Mouse (Mus musculus) limb, embryonic 15.5 days (tissue): ENCODE measurements around the gene Zfp383. TPM values are rescaled to one million over a fixed set of nuclear protein-coding genes. Genes with fewer than 3 reads are reported as not detected.

Experiments used
- ATAC-seq: fragments of 200-750 bp; cut with Nextera tagmentation; 2 replicates; pipeline ENCODE4 v1.8.0; 2017; ENCODE audit warnings: low read depth, moderate TSS enrichment; ENCODE audit not compliant: insufficient number of reproducible peaks, low FRiP score, low TSS enrichment
- H3K27ac ChIP-seq: fragments of 300-500 bp; sonication (generic); 2 replicates; pipeline ENCODE4 v1.5.1; 2015; ENCODE audit warnings: moderate library complexity, mild to moderate bottlenecking, inconsistent platforms
- H3K27me3 ChIP-seq: fragments of 300-500 bp; sonication (generic); 2 replicates; pipeline ENCODE4 v1.6.1; 2015; ENCODE audit warnings: inconsistent platforms
- H3K36me3 ChIP-seq: fragments of 300-500 bp; sonication (generic); 2 replicates; pipeline ENCODE4 v1.6.1; 2015; ENCODE audit warnings: inconsistent platforms
- H3K4me1 ChIP-seq: fragments of 300-500 bp; sonication (generic); 2 replicates; pipeline ENCODE4 v1.6.1; 2015; ENCODE audit warnings: inconsistent platforms
- H3K4me2 ChIP-seq: fragments of 300-500 bp; sonication (generic); 2 replicates; pipeline ENCODE4 v1.6.1; 2015; ENCODE audit warnings: mild to moderate bottlenecking, inconsistent platforms
- H3K4me3 ChIP-seq: fragments of 300-500 bp; sonication (generic); 2 replicates; pipeline ENCODE4 v1.5.1; 2015; ENCODE audit warnings: mild to moderate bottlenecking, inconsistent platforms
- H3K9ac ChIP-seq: fragments of 300-500 bp; sonication (generic); 2 replicates; pipeline ENCODE4 v1.6.1; 2015; ENCODE audit warnings: inconsistent platforms
- H3K9me3 ChIP-seq: fragments of 300-500 bp; sonication (generic); 2 replicates; pipeline ENCODE4 v1.6.1; 2016; ENCODE audit warnings: inconsistent platforms
- WGBS: fragments of 180-500 bp; shearing (Covaris S2); methylation state at CpG from one replicate; pipeline ENCODE4 v1.1.7; 2015; 5-methylcytosine and 5-hydroxymethylcytosine counted together
- polyA plus RNA-seq: library from polyadenylated mRNA; unstranded; fragments of >200 nt; fragmentation: Nextera tagmentation; extraction: Ambion mirVana; gene quantifications from 2 replicates; pipeline ENCODE4 v1.2.1, GENCODE M21; 2015

The Zfp383 gene
- polyA plus RNA-seq, 1 experiment from 2014 or later = 7.0 TPM

DNA sequence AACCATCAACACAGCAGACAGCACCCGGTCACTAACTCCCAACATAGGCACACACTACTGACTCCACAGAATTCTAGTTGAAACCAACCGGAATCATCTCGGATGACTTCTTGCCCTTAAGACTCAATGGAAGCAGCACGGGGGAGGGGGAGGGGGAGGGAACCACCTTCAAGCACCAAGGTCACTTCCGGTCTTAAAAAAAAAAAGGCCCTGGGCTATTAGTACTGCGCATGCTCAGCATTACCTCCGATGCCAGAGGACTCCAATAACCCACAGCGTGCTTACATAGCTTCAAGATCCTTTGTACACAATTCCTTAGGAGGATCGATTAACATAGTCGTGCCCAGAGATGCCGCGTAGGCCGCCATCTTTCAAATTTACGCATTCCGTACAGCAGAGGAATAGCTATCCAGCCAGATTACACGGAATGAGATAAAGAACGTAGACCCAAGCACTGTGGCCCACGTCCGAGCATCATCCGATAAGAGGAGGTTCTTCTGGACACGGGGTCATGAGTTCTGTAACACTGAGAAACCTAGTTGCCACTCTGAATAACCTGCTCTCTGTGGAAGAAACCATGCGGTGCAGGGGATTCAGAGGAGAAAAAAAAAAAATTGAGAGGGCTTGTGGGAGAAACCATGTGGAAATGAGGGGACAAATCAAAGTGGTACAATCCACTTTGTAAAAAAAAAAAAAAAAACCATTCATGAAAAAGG lies 1.9 kb upstream of the Zfp383 start, which contains the start of gene Zfp27:
TSS of gene Zfp27 (minus strand) at position 607 of the 716 bp plus-strand sequence.
- H3K4me3 ChIP-seq = peak within 1 kb of the TSS; percentile 57
- peak within 1 kb of the TSS; percentile 97 for H3K27ac ChIP-seq
- H3K4me1 ChIP-seq = peaks cover 18% of the 10 kb centered on the region
- H3K36me3 ChIP-seq = peaks cover 21% of the 10 kb centered on the region
- under 1% methylated on average over 22 of the region's 22 CpGs for WGBS
- H3K27me3 ChIP-seq = no peaks in the 10 kb centered on the region
- peak within 1 kb of the TSS; percentile 63 for H3K4me2 ChIP-seq
- ATAC-seq = peak; percentile 67
- no peaks in the 10 kb centered on the region for H3K9me3 ChIP-seq
- peak within 1 kb of the TSS; percentile 65 for H3K9ac ChIP-seq

DNA sequence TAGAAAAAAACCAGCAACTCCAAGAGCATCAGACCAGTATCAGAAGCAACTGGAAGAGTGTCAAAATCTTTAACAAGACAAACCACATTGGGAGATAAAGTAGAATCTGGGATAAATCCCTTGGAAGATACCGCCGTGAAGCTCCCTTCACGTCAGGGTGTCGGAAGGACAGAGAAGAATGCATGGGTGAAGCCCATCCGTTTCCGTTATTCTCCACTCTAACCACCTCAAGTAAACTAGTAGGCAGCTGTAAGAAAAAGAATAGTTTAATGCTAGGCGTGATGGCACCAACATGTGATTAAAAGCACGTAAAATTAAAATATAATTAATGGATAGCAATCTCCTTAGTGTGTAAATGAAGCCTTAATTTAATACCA lies 1.4 kb upstream of the Zfp383 start:
- no peak overlapping the region for H3K9ac ChIP-seq
- peak overlapping the region; percentile 97 for H3K27ac ChIP-seq
- WGBS = 30% methylated on average over 8 of the region's 8 CpGs

GRCm38 (mm10) chr7:29907206-29907605 lies 817 bp upstream of the Zfp383 start:
- no peak overlapping the region for H3K4me2 ChIP-seq
- H3K9ac ChIP-seq = no peak overlapping the region
- peak overlapping the region; percentile 57 for H3K4me3 ChIP-seq
- no peaks in the 10 kb centered on the region for H3K27me3 ChIP-seq
- WGBS = 87% methylated on average over 5 of the region's 5 CpGs
- H3K36me3 ChIP-seq = peaks cover 28% of the 10 kb centered on the region
- H3K27ac ChIP-seq = peak overlapping the region; percentile 97
- ATAC-seq = no peak
- H3K9me3 ChIP-seq = no peaks in the 10 kb centered on the region
- H3K4me1 ChIP-seq = peaks cover 18% of the 10 kb centered on the region

More for the DNA sequence above, 1.4 kb upstream of the Zfp383 start:
- Histone ChIP-seq H3K9me3 (no peaks in the 10 kb centered on the region), H3K36me3 (peaks cover 23% of the 10 kb centered on the region), H3K4me3 (peak overlapping the region; percentile 57), H3K27me3 (no peaks in the 10 kb centered on the region), H3K4me2 (peak overlapping the region; percentile 63), H3K4me1 (peaks cover 18% of the 10 kb centered on the region)
- no peak for ATAC-seq

DNA sequence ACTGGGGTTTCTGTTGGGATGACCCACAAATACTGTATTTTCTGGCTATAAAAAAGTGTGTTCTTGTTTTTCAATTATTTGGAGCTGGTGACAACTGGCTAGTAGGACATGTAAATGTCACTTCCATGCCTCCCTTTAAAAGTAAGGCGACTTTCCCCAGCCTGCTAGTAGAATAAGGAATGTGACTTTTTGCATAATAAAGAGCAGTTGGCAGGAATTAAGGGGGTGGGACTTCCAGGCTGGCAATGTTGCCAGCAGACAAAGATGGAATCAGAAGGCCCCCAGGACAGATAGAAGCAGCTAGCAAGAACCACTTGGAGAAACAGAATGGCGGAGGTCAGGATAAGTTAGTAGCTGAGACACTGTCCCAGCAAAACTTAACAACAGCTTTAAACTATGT lies 2.2 kb downstream of the Zfp383 start:
- H3K27me3 ChIP-seq = no peaks in the 10 kb centered on the region
- no peak for ATAC-seq
- H3K9me3 ChIP-seq = no peaks in the 10 kb centered on the region
- H3K36me3 ChIP-seq = peaks cover 47% of the 10 kb centered on the region
- H3K4me3 ChIP-seq = peak overlapping the region; percentile 64; the same call in 1 of the 2 replicates
- WGBS = 72% methylated on average over 2 of the region's 2 CpGs
- H3K4me2 ChIP-seq = peak overlapping the region; percentile 45; the same call in 1 of the 2 replicates
- no peak overlapping the region for H3K9ac ChIP-seq
- peaks cover 18% of the 10 kb centered on the region for H3K4me1 ChIP-seq
- H3K27ac ChIP-seq = no peak overlapping the region

GRCm38 (mm10) chr7:29912172-29912571 lies 4.1 kb downstream of the Zfp383 start:
- Histone ChIP-seq H3K4me3 (no peak overlapping the region), H3K9me3 (no peaks in the 10 kb centered on the region), H3K4me2 (no peak overlapping the region), H3K9ac (no peak overlapping the region), H3K27me3 (no peaks in the 10 kb centered on the region), H3K36me3 (peaks cover 61% of the 10 kb centered on the region), H3K4me1 (peaks cover 12% of the 10 kb centered on the region), H3K27ac (no peak overlapping the region)
- no peak for ATAC-seq
- 95% methylated on average over 13 of the region's 13 CpGs for WGBS

GRCm38 (mm10) chr7:29917371-29918061 lies 9.5 kb downstream of the Zfp383 start:
- no peak overlapping the region for H3K9ac ChIP-seq
- peaks cover 42% of the 10 kb centered on the region for H3K36me3 ChIP-seq
- H3K9me3 ChIP-seq = no peaks in the 10 kb centered on the region
- WGBS = 55% methylated on average over 6 of the region's 6 CpGs
- H3K27ac ChIP-seq = peak overlapping the region; percentile 47; the same call in 1 of the 2 replicates
- no peaks in the 10 kb centered on the region for H3K27me3 ChIP-seq
- ATAC-seq = no peak
- no peaks in the 10 kb centered on the region for H3K4me1 ChIP-seq
- no peak overlapping the region for H3K4me3 ChIP-seq
- no peak overlapping the region for H3K4me2 ChIP-seq

- peak overlapping the region; percentile 47; the same call in 1 of the 2 replicates for H3K27ac ChIP-seq
- H3K27me3 ChIP-seq = no peaks in the 10 kb centered on the region
- H3K9ac ChIP-seq = no peak overlapping the region
- ATAC-seq = no peak
- no peak overlapping the region for H3K4me2 ChIP-seq
- WGBS = 76% methylated on average over 4 of the region's 4 CpGs
- no peaks in the 10 kb centered on the region for H3K9me3 ChIP-seq
- H3K4me3 ChIP-seq = no peak overlapping the region
- H3K36me3 ChIP-seq = peaks cover 39% of the 10 kb centered on the region
- no peaks in the 10 kb centered on the region for H3K4me1 ChIP-seq
Observed at GRCm38 (mm10) chr7:29918062-29918453, 10.0 kb downstream of the Zfp383 start.

- H3K4me3 ChIP-seq = no peak overlapping the region
- H3K36me3 ChIP-seq = peaks cover 9% of the 10 kb centered on the region
- H3K4me1 ChIP-seq = no peaks in the 10 kb centered on the region
- H3K4me2 ChIP-seq = no peak overlapping the region
- H3K27me3 ChIP-seq = no peaks in the 10 kb centered on the region
- 79% methylated on average over 6 of the region's 6 CpGs for WGBS
- no peaks in the 10 kb centered on the region for H3K9me3 ChIP-seq
- no peak overlapping the region for H3K27ac ChIP-seq
- no peak overlapping the region for H3K9ac ChIP-seq
- ATAC-seq = no peak
Observed at GRCm38 (mm10) chr7:29921439-29922093, 13.5 kb downstream of the Zfp383 start.

DNA sequence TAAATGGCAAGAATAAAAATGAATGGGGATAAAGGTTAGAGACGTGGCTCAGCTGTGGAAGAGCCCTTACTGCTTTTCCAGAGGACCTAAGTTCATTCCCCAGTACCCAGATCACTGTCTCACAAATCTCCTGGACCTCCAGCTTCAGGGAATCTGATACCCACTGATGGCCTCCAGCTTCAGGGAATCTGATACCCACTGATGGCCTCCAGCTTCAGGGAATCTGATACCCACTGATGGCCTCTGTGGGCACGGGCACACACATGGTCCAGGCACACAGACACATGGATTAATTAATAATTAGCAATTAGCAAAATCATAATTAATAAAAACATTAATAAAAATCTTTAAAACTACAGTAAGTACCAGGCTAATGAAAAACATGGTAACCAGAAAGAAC lies 14.8 kb downstream of the Zfp383 start:
- Histone ChIP-seq H3K4me2 (no peak overlapping the region), H3K27me3 (no peaks in the 10 kb centered on the region), H3K36me3 (no peaks in the 10 kb centered on the region; the same call in 1 of the 2 replicates), H3K27ac (no peak overlapping the region), H3K9me3 (no peaks in the 10 kb centered on the region), H3K9ac (no peak overlapping the region), H3K4me1 (no peaks in the 10 kb centered on the region), H3K4me3 (no peak overlapping the region)
- no peak for ATAC-seq
- WGBS = 41% methylated on average over 2 of the region's 2 CpGs

- Histone ChIP-seq H3K4me2 (no peak overlapping the region), H3K9ac (no peak overlapping the region), H3K36me3 (peaks cover 69% of the 10 kb centered on the region), H3K9me3 (no peaks in the 10 kb centered on the region), H3K27ac (no peak overlapping the region), H3K4me1 (no peaks in the 10 kb centered on the region), H3K27me3 (no peaks in the 10 kb centered on the region), H3K4me3 (no peak overlapping the region)
- no peak for ATAC-seq
- WGBS = 82% methylated on average over 6 of the region's 6 CpGs
Observed at GRCm38 (mm10) chr7:29938856-29939255, 30.8 kb downstream of the Zfp383 start.

DNA sequence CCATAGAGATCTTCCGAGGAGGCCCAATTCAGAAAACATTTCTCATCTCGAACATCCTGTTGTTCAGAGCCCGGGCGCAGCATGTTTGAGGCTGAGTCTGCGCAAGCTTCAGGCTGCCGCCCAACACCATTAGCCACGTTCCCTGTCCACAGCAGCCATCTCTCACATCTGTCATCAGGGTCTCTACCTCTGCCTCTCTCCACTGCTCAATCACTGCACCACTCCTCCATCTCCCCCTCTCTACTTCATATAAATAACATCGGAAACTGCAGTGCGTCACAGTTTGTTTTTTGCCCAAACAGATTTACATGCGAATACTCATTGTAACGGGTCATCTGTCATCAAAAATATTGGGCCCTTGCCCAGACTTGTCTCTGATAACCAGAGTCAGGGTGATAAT lies 33.0 kb downstream of the Zfp383 start:
- no peak overlapping the region for H3K9ac ChIP-seq
- no peak overlapping the region for H3K4me2 ChIP-seq
- H3K36me3 ChIP-seq = peaks cover 54% of the 10 kb centered on the region
- no peak overlapping the region for H3K27ac ChIP-seq
- no peaks in the 10 kb centered on the region for H3K4me1 ChIP-seq
- no peaks in the 10 kb centered on the region for H3K27me3 ChIP-seq
- H3K4me3 ChIP-seq = no peak overlapping the region
- no peaks in the 10 kb centered on the region for H3K9me3 ChIP-seq
- WGBS = 84% methylated on average over 11 of the region's 11 CpGs
- ATAC-seq = no peak

DNA sequence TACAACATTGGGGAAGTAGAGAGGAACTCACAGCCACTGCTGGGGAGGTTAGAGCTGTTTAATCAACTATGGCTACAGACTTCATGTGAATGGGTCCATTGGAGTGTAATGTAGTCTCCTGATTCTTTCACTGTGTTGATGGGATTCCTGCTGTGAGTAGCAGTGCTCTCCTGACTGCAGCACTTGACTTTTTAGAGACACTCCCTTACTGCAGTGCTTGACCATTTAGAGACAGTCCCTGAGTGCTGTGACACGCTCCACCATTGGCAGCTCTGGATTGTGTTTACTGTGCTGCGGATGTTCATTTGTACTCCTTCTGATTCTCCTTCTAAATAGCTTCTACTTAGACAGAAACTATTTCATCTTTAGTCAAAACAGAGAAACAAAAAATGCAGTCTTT lies 34.7 kb downstream of the Zfp383 start:
- 48% methylated on average over 2 of the region's 2 CpGs for whole genome bisulfite sequencing
- no peaks in the 10 kb centered on the region for H3K4me1 ChIP-seq
- H3K27ac ChIP-seq = no peak overlapping the region
- no peak for ATAC-seq
- H3K27me3 ChIP-seq = no peaks in the 10 kb centered on the region
- no peak overlapping the region for H3K4me3 ChIP-seq
- H3K4me2 ChIP-seq = no peak overlapping the region
- peaks cover 39% of the 10 kb centered on the region for H3K36me3 ChIP-seq
- H3K9ac ChIP-seq = no peak overlapping the region
- no peaks in the 10 kb centered on the region for H3K9me3 ChIP-seq
